Mouse (Mus musculus): ENCODE data around the gene Tead4. TPM values are rescaled to one million over a fixed set of nuclear protein-coding genes. Genes with fewer than 3 reads are reported as not detected.

Gene Tead4
- polyA plus RNA-seq (2014; fragmentation: Nextera tagmentation; extraction: Ambion mirVana): 0.95 and 1.9 TPM in 2 replicates

DNA sequence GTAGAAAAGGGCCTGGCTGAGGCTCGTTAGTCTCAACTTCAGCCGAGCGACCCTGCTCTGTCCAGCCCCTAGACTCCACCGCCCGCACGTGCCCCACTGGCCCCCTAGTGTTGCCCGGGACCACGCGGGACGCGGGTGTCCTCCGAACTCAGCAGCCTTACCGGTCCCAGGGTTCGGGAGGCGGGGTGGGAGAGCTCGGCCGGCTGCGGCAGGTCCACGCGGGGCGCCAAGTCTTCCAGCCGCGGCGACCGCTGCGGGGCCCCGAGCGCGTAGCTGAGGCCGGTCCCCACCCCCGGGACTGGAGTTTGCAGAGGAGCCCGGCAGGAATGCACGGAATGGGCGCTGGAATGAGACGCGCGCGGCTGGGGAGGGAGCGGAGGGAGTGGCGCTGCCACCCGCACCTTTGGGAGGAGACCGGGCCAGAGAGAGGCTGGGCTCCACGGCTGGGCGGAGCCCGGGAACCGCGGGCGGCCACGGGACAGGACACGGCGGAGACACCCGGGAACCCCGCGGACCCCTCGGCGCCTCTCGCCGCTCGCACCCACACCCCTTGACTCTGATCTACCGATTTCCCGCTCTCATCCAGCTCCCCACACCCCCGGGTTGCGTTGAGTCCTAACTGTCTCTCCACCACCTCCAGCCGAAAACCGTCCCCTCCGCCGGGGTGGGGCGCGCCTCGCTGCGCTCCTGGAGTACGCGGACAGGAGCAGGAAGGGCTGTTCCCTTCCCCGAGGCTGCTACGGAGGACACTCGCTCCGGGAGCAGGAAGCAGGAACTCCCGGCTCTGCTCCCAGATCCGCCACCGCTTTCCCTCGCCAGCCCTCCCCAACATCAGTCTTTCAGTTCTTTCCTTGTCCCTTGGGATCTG lies at the start of gene Tead4:
Tead4 (minus strand) TSS at position 690 of the 868 bp plus-strand sequence.
- Histone ChIP-seq H3K4me3 (ENCODE audit: low read depth, low read length) (peak within 1 kb of the TSS; percentile 57), H3K36me3 (ENCODE audit: control insufficient read depth, insufficient read depth, low read length) (no peaks in the 10 kb centered on the region), H3K4me2 (peak within 1 kb of the TSS; percentile 79), H3K27me3 (replicated peaks; ENCODE audit: control insufficient read depth, insufficient read depth, low read length) (peaks cover 46% of the 10 kb centered on the region), H3K27ac (ENCODE audit: low read depth, low read length) (no peak within 1 kb of the TSS), H3K9me3 (ENCODE audit: control insufficient read depth, low read length) (0 out of 2 replicates have a peak, but pooled peaks cover 3% of the 10 kb centered on the region), H3K9ac (ENCODE audit: low read depth, low read length) (0 out of 2 replicates have a peak within 1 kb of the TSS, but pooled peaks have one; percentile 42), H3K4me1 (replicated peaks; ENCODE audit: control insufficient read depth, insufficient read depth, low read length) (0 out of 2 replicates have a peak, but pooled peaks cover 9% of the 10 kb centered on the region)
- ATAC-seq (replicated peaks; ENCODE audit: low FRiP score): peak; percentile 64
- under 1% methylated on average over 75 of the region's 81 CpGs for WGBS
- DNase-seq (ENCODE audit: low spot score): peak; percentile 70

DNA sequence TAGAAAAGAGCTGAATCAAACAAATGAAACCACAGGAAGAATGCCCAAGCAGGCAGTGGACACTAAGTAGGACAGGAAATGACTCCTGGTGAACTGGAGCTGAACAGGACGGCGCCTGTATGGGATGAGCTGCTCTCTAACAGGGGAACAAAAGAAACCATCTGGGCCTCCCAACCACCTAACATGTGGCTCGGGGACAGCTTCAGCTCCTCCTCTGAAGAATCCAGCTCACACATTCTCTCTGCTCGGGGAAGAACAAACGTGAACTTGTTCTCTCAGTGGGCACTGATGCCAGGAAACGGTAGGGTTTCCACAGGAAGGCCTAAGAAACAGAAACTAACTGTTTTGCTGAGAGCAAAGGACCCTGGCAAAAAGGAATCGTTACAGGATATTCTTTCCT lies 49.1 kb upstream of the Tead4 start:
- Histone ChIP-seq H3K4me3 (ENCODE audit: low read depth, low read length) (no peak overlapping the region), H3K9ac (ENCODE audit: low read depth, low read length) (no peak overlapping the region), H3K27me3 (replicated peaks; ENCODE audit: control insufficient read depth, insufficient read depth, low read length) (no peaks in the 10 kb centered on the region), H3K36me3 (ENCODE audit: control insufficient read depth, insufficient read depth, low read length) (no peaks in the 10 kb centered on the region), H3K4me2 (no peak overlapping the region), H3K4me1 (replicated peaks; ENCODE audit: control insufficient read depth, insufficient read depth, low read length) (0 out of 2 replicates have a peak, but pooled peaks cover 4% of the 10 kb centered on the region), H3K27ac (ENCODE audit: low read depth, low read length) (no peak overlapping the region), H3K9me3 (ENCODE audit: control insufficient read depth, low read length) (no peaks in the 10 kb centered on the region)
- no peak for ATAC-seq (replicated peaks; ENCODE audit: low FRiP score)
- 65% methylated on average over 7 of the region's 7 CpGs for WGBS
- no peak for DNase-seq (ENCODE audit: low spot score)

DNA sequence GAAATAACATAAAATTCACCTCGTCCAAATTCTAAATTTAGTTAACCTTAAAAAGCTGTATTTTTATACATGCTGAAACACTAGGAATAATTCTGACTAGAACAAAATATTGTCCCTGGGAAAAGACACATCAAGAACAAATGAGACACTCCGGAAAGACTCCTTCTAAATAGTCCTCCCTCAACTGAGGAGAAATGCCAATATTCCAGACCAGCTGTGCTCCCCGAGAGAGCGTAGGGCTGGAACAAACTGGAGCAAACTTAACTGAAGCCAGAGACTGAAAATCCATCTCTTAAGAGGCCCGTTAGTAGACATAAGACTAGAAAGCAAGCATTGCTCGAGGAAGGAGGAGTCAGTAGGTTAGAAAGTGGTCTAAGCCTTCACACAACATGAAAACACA lies 46.2 kb upstream of the Tead4 start:
- Histone ChIP-seq H3K9ac (ENCODE audit: low read depth, low read length) (no peak overlapping the region), H3K4me1 (replicated peaks; ENCODE audit: control insufficient read depth, insufficient read depth, low read length) (0 out of 2 replicates have a peak, but pooled peaks cover 3% of the 10 kb centered on the region), H3K9me3 (ENCODE audit: control insufficient read depth, low read length) (no peaks in the 10 kb centered on the region), H3K4me3 (ENCODE audit: low read depth, low read length) (no peak overlapping the region), H3K27me3 (replicated peaks; ENCODE audit: control insufficient read depth, insufficient read depth, low read length) (no peaks in the 10 kb centered on the region), H3K36me3 (ENCODE audit: control insufficient read depth, insufficient read depth, low read length) (peaks cover 6% of the 10 kb centered on the region; the same call in 1 of the 2 replicates), H3K27ac (ENCODE audit: low read depth, low read length) (no peak overlapping the region), H3K4me2 (no peak overlapping the region)
- DNase-seq (ENCODE audit: low spot score) (no peak), ATAC-seq (replicated peaks; ENCODE audit: low FRiP score) (no peak)
- WGBS: 88% methylated on average over 6 of the region's 6 CpGs

DNA sequence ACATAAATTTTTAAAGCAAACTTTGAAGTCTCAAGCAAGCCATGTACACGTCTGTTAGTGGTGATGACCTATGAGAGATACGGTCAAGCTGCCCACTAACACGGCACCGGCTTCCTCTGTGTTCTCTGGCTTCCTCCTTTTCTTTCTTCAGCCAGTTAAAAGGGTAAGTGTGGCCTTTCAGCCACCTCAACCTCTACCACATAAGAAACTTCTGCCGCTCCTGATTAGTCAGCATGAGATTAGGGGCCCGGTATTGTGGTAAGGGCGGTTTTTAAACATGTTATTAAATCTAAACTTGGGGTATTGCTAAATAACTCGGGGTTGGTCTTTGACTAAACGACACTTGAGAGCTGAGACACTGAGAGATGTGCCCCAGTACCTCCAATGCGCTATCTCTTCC lies 45.0 kb upstream of the Tead4 start:
- Histone ChIP-seq H3K4me3 (ENCODE audit: low read depth, low read length) (no peak overlapping the region), H3K36me3 (ENCODE audit: control insufficient read depth, insufficient read depth, low read length) (peaks cover 6% of the 10 kb centered on the region; the same call in 1 of the 2 replicates), H3K27me3 (replicated peaks; ENCODE audit: control insufficient read depth, insufficient read depth, low read length) (no peaks in the 10 kb centered on the region), H3K9ac (ENCODE audit: low read depth, low read length) (no peak overlapping the region), H3K4me1 (replicated peaks; ENCODE audit: control insufficient read depth, insufficient read depth, low read length) (0 out of 2 replicates have a peak, but pooled peaks cover 3% of the 10 kb centered on the region), H3K27ac (ENCODE audit: low read depth, low read length) (no peak overlapping the region), H3K9me3 (ENCODE audit: control insufficient read depth, low read length) (no peaks in the 10 kb centered on the region), H3K4me2 (no peak overlapping the region)
- WGBS: 48% methylated on average over 10 of the region's 10 CpGs
- ATAC-seq (replicated peaks; ENCODE audit: low FRiP score) (no peak), DNase-seq (ENCODE audit: low spot score) (no peak)

DNA sequence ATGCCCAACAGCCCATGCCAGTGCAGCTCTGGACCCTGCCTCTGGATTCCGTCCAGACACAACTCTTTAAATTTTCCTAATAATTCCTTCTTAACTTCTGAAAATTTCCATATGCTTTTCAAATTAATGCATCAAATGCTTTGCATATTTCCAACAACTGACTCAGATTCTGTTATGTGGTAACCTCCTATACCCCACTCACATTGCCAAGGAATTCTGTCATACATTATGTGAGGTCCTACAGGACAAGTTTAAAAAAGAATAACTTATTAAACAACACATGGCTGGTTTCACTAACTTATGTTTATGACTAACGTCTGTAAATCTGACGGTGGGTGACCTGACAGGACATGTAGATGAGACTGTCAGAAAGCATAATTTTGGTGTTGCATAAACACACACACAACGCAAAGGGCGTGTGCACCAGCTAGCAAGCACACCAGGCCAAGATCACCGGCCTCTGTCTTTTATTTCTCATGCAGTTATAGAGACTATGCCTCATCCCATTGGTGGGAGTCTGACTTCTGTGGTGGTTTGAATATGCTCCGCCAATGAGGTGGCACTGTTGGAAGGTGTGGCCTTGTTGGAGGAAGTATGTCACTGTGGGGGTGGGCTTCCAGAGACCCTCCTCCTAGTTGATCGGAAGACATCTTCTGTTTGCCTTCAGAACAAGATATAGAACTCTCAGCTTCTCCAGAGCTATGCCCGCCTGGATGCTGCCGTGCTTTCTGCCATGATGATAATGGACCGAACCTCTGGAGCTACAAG lies 41.5 kb upstream of the Tead4 start:
- 0 out of 2 replicates have a peak, but pooled peaks cover 5% of the 10 kb centered on the region for H3K4me1 ChIP-seq (replicated peaks; ENCODE audit: control insufficient read depth, insufficient read depth, low read length)
- no peak overlapping the region for H3K27ac ChIP-seq (ENCODE audit: low read depth, low read length)
- 90% methylated on average over 11 of the region's 11 CpGs for WGBS
- no peak overlapping the region for H3K4me2 ChIP-seq
- ATAC-seq (replicated peaks; ENCODE audit: low FRiP score) (no peak), DNase-seq (ENCODE audit: low spot score) (no peak)
- H3K9ac ChIP-seq (ENCODE audit: low read depth, low read length): no peak overlapping the region
- H3K36me3 ChIP-seq (ENCODE audit: control insufficient read depth, insufficient read depth, low read length): peaks cover 6% of the 10 kb centered on the region; the same call in 1 of the 2 replicates
- no peak overlapping the region for H3K4me3 ChIP-seq (ENCODE audit: low read depth, low read length)
- H3K27me3 ChIP-seq (replicated peaks; ENCODE audit: control insufficient read depth, insufficient read depth, low read length): no peaks in the 10 kb centered on the region
- H3K9me3 ChIP-seq (ENCODE audit: control insufficient read depth, low read length): no peaks in the 10 kb centered on the region

DNA sequence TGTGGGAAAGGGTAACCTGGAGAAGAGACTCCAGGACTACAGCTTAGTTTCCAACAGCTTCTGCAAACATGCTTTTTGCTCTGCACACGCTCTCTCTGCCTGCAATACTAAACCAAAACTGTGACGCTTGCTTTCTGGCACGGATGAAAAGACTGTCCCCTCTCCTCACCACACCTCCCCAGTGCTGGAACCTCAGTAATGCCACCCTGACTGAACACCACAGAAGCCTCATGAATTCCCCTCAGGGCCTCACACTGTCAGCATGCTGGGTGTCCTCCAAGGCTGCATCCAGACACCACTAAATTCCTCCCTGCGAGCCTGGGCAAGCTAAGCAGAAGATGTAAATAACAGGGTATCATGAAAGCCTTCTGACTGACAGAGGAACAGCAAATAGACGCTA lies 38.3 kb upstream of the Tead4 start:
- Histone ChIP-seq H3K9ac (ENCODE audit: low read depth, low read length) (no peak overlapping the region), H3K4me3 (ENCODE audit: low read depth, low read length) (no peak overlapping the region), H3K4me2 (no peak overlapping the region), H3K27me3 (replicated peaks; ENCODE audit: control insufficient read depth, insufficient read depth, low read length) (no peaks in the 10 kb centered on the region), H3K36me3 (ENCODE audit: control insufficient read depth, insufficient read depth, low read length) (peaks cover 6% of the 10 kb centered on the region; the same call in 1 of the 2 replicates), H3K27ac (ENCODE audit: low read depth, low read length) (no peak overlapping the region), H3K4me1 (replicated peaks; ENCODE audit: control insufficient read depth, insufficient read depth, low read length) (0 out of 2 replicates have a peak, but pooled peaks cover 2% of the 10 kb centered on the region), H3K9me3 (ENCODE audit: control insufficient read depth, low read length) (no peaks in the 10 kb centered on the region)
- DNase-seq (ENCODE audit: low spot score) (no peak), ATAC-seq (replicated peaks; ENCODE audit: low FRiP score) (no peak)
- 36% methylated on average over 5 of the region's 5 CpGs for WGBS

DNA sequence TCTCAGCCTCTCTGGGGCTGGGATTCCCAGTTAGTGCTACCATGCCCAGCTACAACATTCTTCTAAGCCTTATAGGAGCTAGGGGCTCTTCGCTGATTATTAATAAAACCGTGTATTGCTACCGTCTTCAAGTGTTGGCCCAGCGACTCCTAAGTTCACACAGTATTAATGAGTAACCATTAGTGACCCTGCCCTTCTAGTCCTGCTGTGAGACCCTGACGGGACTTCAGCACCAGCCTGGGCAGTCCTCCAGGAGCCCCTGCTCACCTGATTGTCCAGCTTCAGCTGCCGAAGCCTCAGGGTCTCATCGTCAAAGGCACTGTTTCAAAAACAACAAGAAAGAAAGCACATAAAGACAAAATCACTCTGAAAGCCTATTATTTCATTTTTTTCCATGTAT lies 36.8 kb upstream of the Tead4 start:
- ATAC-seq (replicated peaks; ENCODE audit: low FRiP score) (no peak), DNase-seq (ENCODE audit: low spot score) (no peak)
- Histone ChIP-seq H3K36me3 (ENCODE audit: control insufficient read depth, insufficient read depth, low read length) (peaks cover 4% of the 10 kb centered on the region; the same call in 1 of the 2 replicates), H3K4me3 (ENCODE audit: low read depth, low read length) (no peak overlapping the region), H3K4me2 (no peak overlapping the region), H3K27ac (ENCODE audit: low read depth, low read length) (no peak overlapping the region), H3K9ac (ENCODE audit: low read depth, low read length) (no peak overlapping the region), H3K4me1 (replicated peaks; ENCODE audit: control insufficient read depth, insufficient read depth, low read length) (0 out of 2 replicates have a peak, but pooled peaks cover 2% of the 10 kb centered on the region), H3K9me3 (ENCODE audit: control insufficient read depth, low read length) (no peaks in the 10 kb centered on the region), H3K27me3 (replicated peaks; ENCODE audit: control insufficient read depth, insufficient read depth, low read length) (no peaks in the 10 kb centered on the region)
- WGBS: 70% methylated on average over 7 of the region's 7 CpGs

DNA sequence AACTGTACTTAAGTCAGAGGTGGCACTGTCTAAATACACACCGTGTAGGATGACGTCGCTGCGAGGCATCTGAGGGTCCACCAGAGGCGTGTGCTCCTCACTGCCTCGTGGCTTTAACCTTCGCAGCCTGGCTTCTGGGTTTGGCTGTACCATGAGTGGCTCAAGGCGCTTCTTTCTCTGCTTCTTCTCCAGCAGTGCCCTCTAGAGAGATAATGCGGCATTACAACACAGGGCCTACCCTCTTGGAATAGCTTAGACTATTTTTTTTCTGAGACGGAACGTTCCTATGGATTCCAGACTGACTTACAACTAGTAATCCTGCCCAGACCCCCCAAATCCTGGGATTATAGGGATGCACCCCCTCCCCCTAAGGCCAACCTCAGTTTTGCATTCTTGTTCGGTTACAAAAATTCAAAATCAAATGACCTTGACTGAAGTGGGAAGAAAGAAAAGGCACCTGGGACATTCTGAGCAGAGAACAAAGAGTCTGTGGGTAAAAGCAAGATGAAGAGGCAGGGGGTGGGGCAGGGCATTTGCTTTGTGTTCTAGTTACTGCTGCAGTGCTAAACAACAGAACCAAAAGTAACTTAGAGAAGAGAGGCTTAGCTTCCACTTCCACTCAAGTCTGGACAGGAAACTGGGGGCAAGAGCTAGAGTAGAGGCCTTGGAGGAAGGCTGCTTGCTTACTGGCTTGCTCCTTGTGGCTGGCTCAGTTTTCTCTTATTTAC lies 33.9 kb upstream of the Tead4 start:
- 27% methylated on average over 12 of the region's 12 CpGs for WGBS
- no peak overlapping the region for H3K4me3 ChIP-seq (ENCODE audit: low read depth, low read length)
- ATAC-seq (replicated peaks; ENCODE audit: low FRiP score): peak; percentile 64
- 0 out of 2 replicates have a peak, but pooled peaks cover 2% of the 10 kb centered on the region for H3K4me1 ChIP-seq (replicated peaks; ENCODE audit: control insufficient read depth, insufficient read depth, low read length)
- H3K4me2 ChIP-seq: no peak overlapping the region
- H3K9ac ChIP-seq (ENCODE audit: low read depth, low read length): no peak overlapping the region
- H3K27me3 ChIP-seq (replicated peaks; ENCODE audit: control insufficient read depth, insufficient read depth, low read length): no peaks in the 10 kb centered on the region
- H3K9me3 ChIP-seq (ENCODE audit: control insufficient read depth, low read length): no peaks in the 10 kb centered on the region
- H3K27ac ChIP-seq (ENCODE audit: low read depth, low read length): no peak overlapping the region
- H3K36me3 ChIP-seq (ENCODE audit: control insufficient read depth, insufficient read depth, low read length): peaks cover 12% of the 10 kb centered on the region; the same call in 1 of the 2 replicates
- DNase-seq (ENCODE audit: low spot score): peak; percentile 47

Data from liver, embryonic 11.5 days (tissue).